Mouse (Mus musculus) central nervous system, embryonic 11.5 days (tissue): ENCODE results near the gene Cd84. TPM values are rescaled to one million over a fixed set of nuclear protein-coding genes. Genes with fewer than 3 reads are reported as not detected.

Source experiments
- polyA plus RNA-seq: library from polyadenylated mRNA; depleted of rRNA; stranded (reverse); fragments of >200 nt; gene quantifications from 2 replicates; pipeline ENCODE4 v1.2.3, GENCODE M21; 2012; rRNA removed

Gene Cd84
- polyA plus RNA-seq, result 0.49 and 0.87 TPM in 2 replicates

DNA sequence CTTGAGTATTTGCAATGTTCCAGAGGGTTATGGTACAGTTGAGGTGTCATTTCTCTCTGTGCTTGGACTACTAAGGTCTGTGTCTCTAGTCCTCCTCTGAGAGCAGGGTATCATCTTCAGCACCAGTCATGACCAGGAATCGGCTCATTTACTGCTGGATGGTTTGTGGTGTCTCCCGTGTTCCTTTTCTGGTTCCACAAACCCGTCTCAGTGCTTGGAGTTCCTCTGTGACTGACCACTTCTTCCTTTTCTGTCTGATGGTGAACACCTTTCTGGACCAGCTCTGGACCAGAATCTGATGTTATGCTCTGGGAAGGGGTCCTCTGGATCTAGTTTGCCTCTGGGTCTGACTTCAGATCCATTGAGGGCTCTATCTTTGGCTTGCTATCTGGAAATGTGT lies at the start of gene Cd84:
TSS of gene Cd84 (plus strand) at position 210 of the 400 bp plus-strand sequence.

GRCm38 (mm10) chr1:171895364-171895763 lies 55.9 kb downstream of the Cd84 start, which contains the start of gene Gm10521:
Gene Gm10521 (plus strand): TSS chr1:171895664.

DNA sequence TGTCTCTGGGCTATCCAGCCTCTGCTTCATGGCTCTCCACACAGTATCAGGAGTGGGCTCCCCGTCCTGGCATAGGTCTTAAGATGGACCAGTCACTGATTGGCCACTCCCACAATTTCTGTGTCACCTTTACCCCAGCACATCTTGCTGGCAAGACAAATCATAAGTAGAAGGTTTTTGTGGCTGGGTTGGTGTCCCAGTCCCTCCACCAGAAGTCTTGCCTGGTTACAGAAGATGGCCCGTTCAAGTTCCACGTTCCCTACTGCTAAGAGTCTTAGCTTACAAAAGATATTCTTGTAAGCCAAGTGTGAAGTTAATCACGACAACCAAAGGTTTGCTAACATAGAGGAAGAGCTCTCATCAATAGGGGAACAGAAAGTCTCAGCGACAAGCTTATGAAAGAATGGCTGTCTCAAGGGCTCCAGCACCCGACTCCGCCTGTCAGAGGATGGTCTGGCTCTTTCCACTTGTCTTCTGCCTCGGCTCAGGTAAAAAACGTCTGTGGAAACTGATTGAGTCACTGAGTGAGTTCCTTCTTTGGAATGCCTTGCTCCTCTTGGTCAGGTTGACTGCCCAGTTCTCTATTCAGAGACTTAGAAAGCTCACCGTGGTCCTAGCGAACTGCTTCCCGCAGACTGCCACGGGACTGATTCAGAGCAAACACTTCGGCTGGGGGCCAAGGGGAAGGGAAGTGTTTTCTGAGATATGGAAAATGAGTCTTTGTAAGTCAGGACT lies 78.0 kb downstream of the Cd84 start, which contains the start of gene Slamf6:
TSS of gene Slamf6 (plus strand) at position 211 of the 735 bp plus-strand sequence.

Other genes starting within 250 kb of the Cd84 start
- 0.07 and 0.18 TPM in 2 replicates for gene Ly9, start 232.3 kb upstream of the Cd84 start, polyA plus RNA-seq
- gene Slamf7, start 186.7 kb upstream of the Cd84 start, polyA plus RNA-seq, result 0.01 TPM in 1 of 2 replicates, not detected in the other
- 0.77 and 0.85 TPM in 2 replicates for gene Cd48, start 157.7 kb upstream of the Cd84 start, polyA plus RNA-seq
- 0.17 and 0.22 TPM in 2 replicates for gene Slamf1, start 72.6 kb upstream of the Cd84 start, polyA plus RNA-seq
- 0.06 TPM in 2 replicates for gene Gm10521, start 56.0 kb downstream of the Cd84 start, polyA plus RNA-seq
- 0.11 and 0.12 TPM in 2 replicates for gene Slamf6, start 77.8 kb downstream of the Cd84 start, polyA plus RNA-seq
- gene Vangl2, start 188.7 kb downstream of the Cd84 start, polyA plus RNA-seq, result 68.5 and 70.9 TPM in 2 replicates
- gene Nhlh1, start 217.9 kb downstream of the Cd84 start, polyA plus RNA-seq, result 27.7 and 34.4 TPM in 2 replicates
- gene Copa, start 242.8 kb downstream of the Cd84 start, polyA plus RNA-seq, result 114 and 141 TPM in 2 replicates
- 101 and 120 TPM in 2 replicates for gene Ncstn, start 243.1 kb downstream of the Cd84 start, polyA plus RNA-seq